Mouse (Mus musculus) left cerebral cortex, adult 2 months (tissue): ENCODE data around the gene Nde1. TPM values are rescaled to one million over a fixed set of nuclear protein-coding genes. Genes with fewer than 3 reads are reported as not detected.
"Not testable (repeated sequence)": the region's sequence is repeated elsewhere in the genome, so short reads cannot be mapped to it uniquely, and the experiment has no call there.

Experiments
- DNase-seq, 2 experiments: peaks; one replicate each; pipeline ENCODE4 v3.0.0; 2021 to 2022; ENCODE audit warnings: low spot score in 2 of 2, mixed read lengths in 1 of 2; ENCODE audit errors: extremely low spot score in 1 of 2
- H3K27ac ChIP-seq: fragments of 200-600 bp; 2 replicates; pipeline ENCODE4 v1.8.1; 2022
- H3K4me3 ChIP-seq: fragments of 200-600 bp; 2 replicates; pipeline ENCODE4 v1.8.1; 2022
- CTCF ChIP-seq: fragments of 200-600 bp; IDR thresholded peaks from 2 replicates; pipeline ENCODE4 v1.8.1; 2022; ENCODE audit warnings: antibody characterized with exemption, mild to moderate bottlenecking, moderate library complexity
- intact Hi-C: fragments of 180-260 bp; cut with DNase I; formaldehyde crosslinking; loops from one replicate; pipeline ENCODE4 v1.15.1; 2025
- total RNA-seq, 2 experiments: library from RNA; stranded (reverse); gene quantifications; 2 replicates each; pipeline ENCODE4 v1.2.3; 2021

Nde1 gene
- total RNA-seq, 2 experiments from 2014 or later: 15.9 to 19.1 TPM

- intact Hi-C loops: no loop called here
- no peak for DNase-seq
- TF ChIP-seq CTCF: no peak
- no peak overlapping the region for H3K27ac ChIP-seq
- H3K4me3 ChIP-seq: no peak overlapping the region
Measured at GRCm38 (mm10) chr16:14137976-14138561, 25.0 kb upstream of the Nde1 start.

- DNase-seq: no peak
- no peak for TF ChIP-seq CTCF
- no peak overlapping the region for H3K4me3 ChIP-seq
- H3K27ac ChIP-seq: no peak overlapping the region
- intact Hi-C loops: no loop called here
Measured at GRCm38 (mm10) chr16:14139106-14139505, 24.0 kb upstream of the Nde1 start.

- intact Hi-C loops: no loop called here
- H3K27ac ChIP-seq: no peak overlapping the region
- H3K4me3 ChIP-seq: no peak overlapping the region
- no peak for TF ChIP-seq CTCF
- no peak for DNase-seq
Measured at GRCm38 (mm10) chr16:14143298-14143697, 19.8 kb upstream of the Nde1 start.

GRCm38 (mm10) chr16:14147712-14148111, 15.4 kb upstream of the Nde1 start:
- DNase-seq: no peak
- no peak overlapping the region for H3K27ac ChIP-seq
- TF ChIP-seq CTCF: peak; percentile 30
- H3K4me3 ChIP-seq: no peak overlapping the region
- intact Hi-C loops: no loop called here

- TF ChIP-seq CTCF: no peak
- Histone ChIP-seq H3K4me3 (no peak overlapping the region), H3K27ac (no peak overlapping the region)
- DNase-seq: no peak
- intact Hi-C loops: no loop called here
Measured at GRCm38 (mm10) chr16:14151718-14152117, 11.4 kb upstream of the Nde1 start.

GRCm38 (mm10) chr16:14155638-14156037, 7.4 kb upstream of the Nde1 start:
- DNase-seq, intact Hi-C loops, H3K27ac ChIP-seq, H3K4me3 ChIP-seq: not testable (repeated sequence)

- TF ChIP-seq CTCF: no peak
- no peak for DNase-seq
- H3K4me3 ChIP-seq: no peak overlapping the region
- no peak overlapping the region for H3K27ac ChIP-seq
- intact Hi-C loops: no loop called here
Measured at GRCm38 (mm10) chr16:14156312-14156711, 6.8 kb upstream of the Nde1 start.

- intact Hi-C loops: no loop called here
- DNase-seq: no peak
Measured at GRCm38 (mm10) chr16:14158536-14158935, 4.5 kb upstream of the Nde1 start.

GRCm38 (mm10) chr16:14158936-14159745, 3.9 kb upstream of the Nde1 start:
- intact Hi-C loops: loop anchor here (1.0 kb wide), 1 partner anchor 256 kb away; the partner anchor contains the start of genes Mpv17l and Pdxdc1
- no peak for TF ChIP-seq CTCF
- Histone ChIP-seq H3K4me3 (peak overlapping the region; percentile 92), H3K27ac (peak overlapping the region; percentile 99)
- DNase-seq: peak; percentile 94 to 98

More at GRCm38 (mm10) chr16:14158536-14158935, 4.5 kb upstream of the Nde1 start:
- peak overlapping the region; percentile 81 for H3K27ac ChIP-seq
- H3K4me3 ChIP-seq: peak overlapping the region; percentile 79
- TF ChIP-seq CTCF: no peak; the same call in 1 of the 2 replicates

- H3K4me3 ChIP-seq: peak overlapping the region; percentile 92
- intact Hi-C loops: loop anchor here (1.0 to 5.0 kb wide), 3 partner anchors 203 to 333 kb away; partner anchors contain the start of genes Abcc1, Mpv17l and Pdxdc1
- TF ChIP-seq CTCF: peak; percentile 95
- peak overlapping the region; percentile 99 for H3K27ac ChIP-seq
- DNase-seq: peak; percentile 70 to 72
Measured at GRCm38 (mm10) chr16:14159746-14160131, 3.3 kb upstream of the Nde1 start.

- intact Hi-C loops: loop anchor here (5.0 kb wide), 2 partner anchors 201 to 331 kb away; partner anchors contain the start of gene Abcc1
- Histone ChIP-seq H3K4me3 (no peak overlapping the region), H3K27ac (no peak overlapping the region)
- DNase-seq: no peak
- no peak for TF ChIP-seq CTCF
Measured at GRCm38 (mm10) chr16:14160941-14161340, 2.1 kb upstream of the Nde1 start.

GRCm38 (mm10) chr16:14163731-14164130, 656 bp downstream of the Nde1 start:
- H3K4me3 ChIP-seq: peak overlapping the region; percentile 61
- DNase-seq: no peak
- intact Hi-C loops: loop anchor here (2.0 to 5.0 kb wide), 3 partner anchors 31 to 329 kb away; partner anchors contain the start of gene Abcc1
- TF ChIP-seq CTCF: no peak
- H3K27ac ChIP-seq: peak overlapping the region; percentile 72
